Mouse (Mus musculus): ENCODE measurements around the gene Dlst.

Dlst gene

GRCm38 (mm10) chr12:85150321-85151001 is 39.8 kb downstream of the Dlst start:
- no peak for DNase-seq (ENCODE audit: inconsistent ontology term)

DNA sequence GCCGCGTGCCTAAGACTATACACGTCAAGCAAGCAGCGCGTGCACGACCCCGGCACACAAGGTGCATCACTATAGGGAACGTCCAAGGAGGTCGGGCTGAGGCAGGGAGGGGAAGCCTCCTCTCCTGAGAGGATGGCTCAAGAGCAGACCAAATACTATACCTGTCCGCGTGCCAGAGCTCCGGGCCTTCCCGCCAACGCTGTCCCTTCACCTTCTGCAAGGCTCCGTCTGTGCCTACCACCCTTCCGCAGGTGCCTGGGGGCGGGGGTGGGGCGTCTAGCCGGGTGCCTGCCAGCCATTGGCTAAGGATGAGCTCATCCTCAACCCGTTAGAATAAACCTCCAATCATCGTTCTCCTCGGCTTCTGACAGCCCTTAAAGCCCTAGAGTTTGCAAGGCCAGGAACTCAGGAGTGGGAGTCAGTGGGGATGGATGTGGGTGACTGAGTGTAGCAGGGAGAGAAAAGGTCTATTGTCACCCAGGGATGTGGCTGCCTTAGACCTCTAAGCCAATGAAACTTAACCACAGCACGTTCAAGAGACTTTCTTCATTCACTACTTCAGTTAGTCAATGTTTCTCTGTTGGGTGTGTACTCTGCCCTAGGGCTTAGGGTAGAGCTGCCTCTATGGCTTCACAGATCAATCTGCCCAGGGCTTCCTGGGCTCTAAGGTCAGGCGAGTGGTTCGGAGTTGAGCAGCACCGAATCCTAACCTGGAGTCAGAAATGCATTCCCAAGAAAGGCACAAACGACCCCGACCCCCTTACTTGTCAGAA is 40.6 kb downstream of the Dlst start, which contains the start of gene Rps6kl1:
Gene Rps6kl1 (minus strand): TSS at position 263 of the 773 bp plus-strand sequence.
- peak; percentile 31 for DNase-seq (ENCODE audit: inconsistent ontology term)

- DNase-seq (ENCODE audit: inconsistent ontology term): no peak
Observed at GRCm38 (mm10) chr12:85153011-85153410, 42.4 kb downstream of the Dlst start.

DNA sequence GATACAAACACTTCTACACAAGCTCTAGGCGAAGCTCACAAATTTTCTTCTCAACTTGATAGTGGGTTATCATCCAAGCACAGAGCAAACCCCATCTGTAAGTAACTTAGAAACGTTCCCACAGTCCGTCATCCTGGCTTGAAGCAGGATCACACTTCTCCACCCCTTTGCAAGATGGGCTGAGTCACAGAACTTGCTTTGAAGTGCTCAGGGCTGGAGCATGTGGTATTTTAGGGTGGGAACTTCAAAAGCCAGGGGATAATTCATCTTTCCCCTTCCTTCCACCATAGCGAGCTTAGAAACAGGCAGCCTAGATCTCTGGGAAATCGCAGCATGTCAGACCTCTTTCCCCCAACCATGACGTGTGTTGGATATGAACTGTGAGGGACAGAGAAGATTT is 45.7 kb downstream of the Dlst start:
- DNase-seq (ENCODE audit: inconsistent ontology term): no peak

DNA sequence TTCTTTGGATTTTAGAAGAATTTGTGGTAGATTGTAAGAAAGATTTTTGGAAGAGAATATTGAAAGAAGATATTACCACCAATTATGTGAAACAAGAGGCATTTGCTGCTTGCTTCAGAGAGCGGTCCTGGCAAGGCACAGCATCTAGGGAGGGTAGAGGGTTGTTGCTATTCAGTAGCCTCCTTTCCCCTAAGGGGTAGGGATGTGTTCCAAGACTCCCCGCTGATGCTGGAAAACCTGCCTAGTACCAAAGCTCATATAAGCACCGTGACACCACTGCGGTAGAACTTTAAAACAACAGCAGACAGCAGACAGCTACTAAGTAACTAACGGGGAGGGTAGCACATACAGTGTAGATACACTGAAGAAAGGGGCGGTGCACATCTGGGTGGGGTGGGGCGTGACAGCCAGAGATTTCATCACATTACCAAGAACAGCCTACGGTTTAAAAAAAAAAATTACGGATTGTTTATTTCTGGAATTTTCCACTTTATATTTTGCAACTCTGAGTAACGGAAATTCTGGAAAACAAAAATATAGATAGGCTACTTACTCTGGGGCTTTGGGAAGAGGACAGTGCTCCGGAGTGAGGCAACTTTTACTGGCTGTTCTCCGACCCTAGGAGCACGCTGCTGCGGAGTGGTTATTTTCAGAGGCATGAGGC is 47.3 kb downstream of the Dlst start:
- no peak for DNase-seq (ENCODE audit: inconsistent ontology term)

DNA sequence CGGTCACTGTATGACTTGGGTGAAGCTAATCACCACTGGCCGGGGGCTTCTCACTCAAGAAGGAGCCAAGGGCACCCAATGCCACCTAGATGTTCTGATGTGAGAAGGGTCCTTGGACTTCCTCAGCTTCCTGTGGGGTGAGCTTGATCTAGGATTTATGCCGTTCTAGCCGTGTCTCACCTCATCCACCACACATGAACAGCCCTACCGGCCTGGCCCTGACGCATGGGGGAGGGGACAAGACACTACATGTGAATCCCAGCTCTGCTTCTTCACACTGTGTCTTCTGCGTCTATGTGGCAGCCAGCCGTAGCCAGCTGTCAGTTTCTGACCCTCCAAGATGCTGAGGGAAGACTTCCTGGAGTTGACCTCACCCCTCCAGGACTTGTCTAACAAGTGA is 48.2 kb downstream of the Dlst start:
- DNase-seq (ENCODE audit: inconsistent ontology term): no peak

- no peak for DNase-seq (ENCODE audit: inconsistent ontology term)
Observed at GRCm38 (mm10) chr12:85159592-85159991, 49.0 kb downstream of the Dlst start.

DNA sequence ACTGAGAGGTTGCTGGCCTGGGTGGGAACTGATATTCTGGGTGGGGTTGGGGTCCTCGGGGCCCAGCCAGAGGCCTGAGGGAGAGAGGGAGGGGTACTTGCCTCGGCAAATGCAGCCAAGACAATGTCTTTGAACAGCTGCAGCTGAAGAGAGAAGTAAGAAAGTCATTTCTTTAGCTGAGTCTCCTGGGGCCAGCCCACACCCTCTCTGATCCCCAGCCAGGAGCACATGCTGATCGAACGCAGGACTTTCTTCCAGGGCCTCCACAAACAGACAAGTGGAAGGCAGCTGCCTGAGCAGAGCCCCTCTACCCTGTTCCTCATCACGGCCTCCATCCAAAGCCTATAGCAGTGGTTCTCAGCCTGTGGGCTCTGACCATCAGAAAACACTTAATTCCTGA is 54.4 kb downstream of the Dlst start:
- DNase-seq (ENCODE audit: inconsistent ontology term): no peak

GRCm38 (mm10) chr12:85166631-85167030 is 56.0 kb downstream of the Dlst start:
- DNase-seq (ENCODE audit: inconsistent ontology term): no peak

- DNase-seq (ENCODE audit: inconsistent ontology term): peak; percentile 82
Observed at GRCm38 (mm10) chr12:85169117-85169858, 58.7 kb downstream of the Dlst start.

DNA sequence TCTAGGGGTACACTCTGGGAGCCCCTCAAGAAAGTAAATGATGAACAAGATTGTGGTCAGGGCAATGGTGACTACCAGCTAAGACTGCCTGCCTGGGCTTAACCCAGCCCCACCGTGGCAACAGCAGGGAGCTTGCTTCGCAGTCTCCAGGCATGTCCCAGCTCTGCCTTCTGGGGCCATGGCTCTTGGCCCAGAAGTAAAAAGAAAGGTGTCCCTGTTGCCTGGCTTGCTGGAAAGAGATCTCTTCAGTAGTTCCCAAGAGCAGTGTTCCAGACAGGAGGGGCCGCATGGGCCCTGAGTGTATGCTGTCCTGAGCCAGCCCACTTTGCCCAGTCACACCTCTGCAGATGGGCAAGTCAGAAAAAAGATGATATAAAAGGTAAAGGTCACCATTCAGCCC is 59.2 kb downstream of the Dlst start:
- DNase-seq (ENCODE audit: inconsistent ontology term): peak; percentile 26

DNA sequence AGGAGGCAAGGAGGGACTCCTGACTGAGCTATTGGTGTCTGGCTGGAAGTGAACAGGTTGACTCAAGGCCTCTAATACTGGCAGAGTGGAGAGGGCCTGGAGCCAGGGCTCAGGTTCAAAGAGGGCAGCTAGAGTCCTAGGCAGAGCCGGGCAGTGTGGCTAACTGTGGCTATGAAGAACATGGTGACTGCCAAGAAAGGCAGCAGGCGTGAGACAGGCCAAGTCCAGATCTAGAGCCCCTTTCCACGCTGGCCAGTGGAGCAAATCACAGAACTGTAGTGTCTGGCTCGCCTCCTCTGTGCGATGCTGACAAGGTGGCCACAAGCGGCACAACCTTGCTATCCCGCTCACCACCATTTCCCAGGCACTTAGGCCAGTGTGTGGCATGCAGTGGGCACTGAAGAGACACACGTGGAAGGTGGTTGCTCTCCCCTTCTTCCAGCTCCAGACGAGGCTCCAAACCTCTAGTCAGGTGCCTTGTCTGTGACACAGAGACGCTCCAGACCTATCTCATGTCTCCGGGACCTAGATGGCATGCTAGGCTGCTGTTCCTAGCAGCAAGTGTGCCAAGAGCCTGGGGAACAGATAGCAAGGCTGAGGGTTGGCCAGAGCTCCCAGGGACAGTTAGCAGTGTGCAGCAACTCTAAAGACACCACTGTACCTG is 59.8 kb downstream of the Dlst start:
- DNase-seq (ENCODE audit: inconsistent ontology term): peak; percentile 52

GRCm38 (mm10) chr12:85170948-85171307 is 60.3 kb downstream of the Dlst start:
- DNase-seq (ENCODE audit: inconsistent ontology term): no peak

DNA sequence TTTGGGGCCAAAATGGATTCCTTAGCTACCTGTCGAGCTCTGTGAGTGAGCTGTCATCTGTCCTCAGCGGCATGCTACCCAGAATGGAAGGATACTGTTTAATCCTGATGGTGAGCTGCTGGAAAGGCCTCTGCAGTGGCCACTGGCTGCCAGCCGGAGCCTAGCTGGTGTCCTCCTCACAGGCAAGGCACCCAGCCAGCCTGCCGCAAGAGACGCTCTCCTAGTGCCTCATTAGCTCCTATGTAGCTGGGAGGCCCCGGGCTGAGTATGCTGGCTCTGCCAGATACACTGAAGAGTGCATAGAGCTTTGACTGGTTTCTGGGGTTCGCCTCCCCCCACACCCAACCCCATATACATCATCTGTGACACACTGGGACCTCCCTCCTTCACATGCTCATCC is 63.4 kb downstream of the Dlst start:
- DNase-seq (ENCODE audit: inconsistent ontology term): peak; percentile 62

DNA sequence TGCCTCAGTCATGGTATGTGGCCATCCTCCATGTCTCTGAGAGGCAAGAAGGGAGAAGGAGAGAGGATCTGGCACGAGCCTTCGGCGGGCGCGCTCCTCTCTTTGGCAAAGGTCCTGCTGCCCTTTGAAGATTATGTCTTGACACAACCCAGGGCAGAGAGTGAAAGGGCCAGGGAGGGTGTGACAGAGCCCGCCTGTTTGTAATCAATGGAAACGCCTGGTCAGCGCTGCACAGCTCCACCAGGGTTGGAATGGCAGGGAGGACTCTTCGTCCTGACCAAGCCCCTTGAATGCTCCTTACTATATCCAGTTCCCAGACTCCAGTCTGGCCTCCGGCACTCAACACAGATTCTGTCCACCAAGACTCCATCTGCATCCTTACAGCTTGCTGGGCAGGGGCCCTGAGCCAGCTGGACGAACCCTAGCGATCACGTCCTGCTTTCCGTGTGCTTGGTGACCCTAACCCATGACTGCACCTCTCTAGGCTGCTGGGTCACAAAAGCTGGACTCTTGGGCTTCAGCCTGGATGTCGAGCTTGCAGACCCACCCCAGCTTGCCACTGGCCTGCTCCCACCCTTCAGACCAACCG is 64.5 kb downstream of the Dlst start:
- no peak for DNase-seq (ENCODE audit: inconsistent ontology term)

- DNase-seq (ENCODE audit: inconsistent ontology term): peak; percentile 44
Observed at GRCm38 (mm10) chr12:85175926-85176845, 65.6 kb downstream of the Dlst start.

GRCm38 (mm10) chr12:85176846-85177523 is 66.4 kb downstream of the Dlst start:
- peak; percentile 57 for DNase-seq (ENCODE audit: inconsistent ontology term)

DNA sequence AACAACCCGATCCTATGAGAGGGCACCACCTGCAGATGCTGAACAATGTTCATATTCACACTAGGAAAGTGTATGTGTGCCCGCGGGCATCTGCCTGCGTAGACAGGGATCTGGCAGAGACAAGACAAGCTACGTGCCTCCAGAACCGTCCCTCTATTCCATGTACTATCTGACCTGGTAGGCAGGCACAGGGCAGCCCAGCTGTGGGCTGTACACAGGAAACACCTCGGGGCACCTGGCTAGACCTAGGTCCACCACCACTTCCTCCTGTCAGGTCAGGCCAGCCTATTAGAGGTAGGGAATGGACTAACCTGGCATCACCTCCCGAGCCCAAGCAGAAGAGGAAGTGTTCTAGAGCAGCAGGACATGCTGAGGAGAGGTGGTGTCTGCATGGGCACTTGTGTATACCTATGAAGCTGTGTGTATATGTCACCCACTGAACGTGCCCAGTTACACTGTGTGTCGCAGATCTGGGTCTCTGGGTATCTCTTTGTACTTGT is 67.2 kb downstream of the Dlst start, which contains the start of gene Pgf:
Gene Pgf (minus strand): TSS at position 51 of the 500 bp plus-strand sequence.
- no peak for DNase-seq (ENCODE audit: inconsistent ontology term)

DNA sequence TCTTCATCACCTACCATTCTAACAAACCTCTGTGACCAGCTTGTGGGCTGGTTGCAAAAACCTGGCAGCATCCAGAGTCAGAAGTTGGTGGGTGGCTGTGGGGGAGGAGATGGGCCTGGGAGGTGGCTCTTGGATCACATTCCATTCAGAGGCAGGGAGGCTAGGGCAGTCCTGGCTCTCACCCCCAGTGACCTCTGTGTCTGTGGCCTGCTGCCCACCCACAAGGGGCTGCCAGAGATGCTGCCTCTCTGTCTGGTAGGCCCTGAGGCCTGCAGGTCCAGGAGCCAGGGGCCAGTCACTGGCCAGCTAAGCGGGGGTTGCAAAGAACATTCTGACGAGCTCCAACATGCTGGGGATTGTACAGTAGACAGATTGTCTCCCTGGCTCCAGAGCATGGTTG is 67.7 kb downstream of the Dlst start:
- DNase-seq (ENCODE audit: inconsistent ontology term): no peak

Data from Muller cell, postnatal 12 days (primary cell).